Mouse (Mus musculus) olfactory bulb, adult 2 months (tissue): ENCODE data around the gene Ndst4. TPM values are rescaled to one million over a fixed set of nuclear protein-coding genes. Genes with fewer than 3 reads are reported as not detected.

Experiments used
- H3K27ac ChIP-seq: fragments of 200-500 bp; 2 replicates; pipeline ENCODE4 v1.5.1; 2012; ENCODE audit warnings: low read depth, low read length; ENCODE audit not compliant: insufficient read depth
- H3K4me1 ChIP-seq: fragments of 200-500 bp; 2 replicates; pipeline ENCODE4 v1.6.1; 2012; ENCODE audit warnings: low read length; ENCODE audit not compliant: control insufficient read depth, insufficient read depth
- H3K4me3 ChIP-seq: fragments of 200-500 bp; 2 replicates; pipeline ENCODE4 v1.5.1; 2012; ENCODE audit warnings: mild to moderate bottlenecking, low read depth, low read length, moderate library complexity; ENCODE audit not compliant: insufficient read depth
- CTCF ChIP-seq: fragments of 200-500 bp; IDR thresholded peaks from 2 replicates; pipeline ENCODE4 v1.5.1; 2012; ENCODE audit warnings: low read depth, mild to moderate bottlenecking, low read length, moderate library complexity; ENCODE audit not compliant: insufficient read depth
- POLR2A ChIP-seq: fragments of 200-500 bp; IDR thresholded peaks from 2 replicates; pipeline ENCODE4 v1.6.1; 2012; ENCODE audit warnings: mild to moderate bottlenecking, low read depth, low read length, moderate library complexity; ENCODE audit not compliant: insufficient read depth
- WGBS: fragments of 180-500 bp; shearing (Covaris S2); methylation state at CpG from one replicate; pipeline ENCODE4 v1.1.7; 2018; 5-methylcytosine and 5-hydroxymethylcytosine counted together
- polyA plus RNA-seq: library from polyadenylated mRNA; stranded (reverse); fragments of >200 nt; gene quantifications from 2 replicates; pipeline ENCODE4 v1.2.4, GENCODE M21; 2012; ENCODE audit warnings: low replicate concordance; ENCODE audit not compliant: missing spikeins, insufficient read depth, insufficient read length

Ndst4 gene
- not detected in 2 replicates for polyA plus RNA-seq

DNA sequence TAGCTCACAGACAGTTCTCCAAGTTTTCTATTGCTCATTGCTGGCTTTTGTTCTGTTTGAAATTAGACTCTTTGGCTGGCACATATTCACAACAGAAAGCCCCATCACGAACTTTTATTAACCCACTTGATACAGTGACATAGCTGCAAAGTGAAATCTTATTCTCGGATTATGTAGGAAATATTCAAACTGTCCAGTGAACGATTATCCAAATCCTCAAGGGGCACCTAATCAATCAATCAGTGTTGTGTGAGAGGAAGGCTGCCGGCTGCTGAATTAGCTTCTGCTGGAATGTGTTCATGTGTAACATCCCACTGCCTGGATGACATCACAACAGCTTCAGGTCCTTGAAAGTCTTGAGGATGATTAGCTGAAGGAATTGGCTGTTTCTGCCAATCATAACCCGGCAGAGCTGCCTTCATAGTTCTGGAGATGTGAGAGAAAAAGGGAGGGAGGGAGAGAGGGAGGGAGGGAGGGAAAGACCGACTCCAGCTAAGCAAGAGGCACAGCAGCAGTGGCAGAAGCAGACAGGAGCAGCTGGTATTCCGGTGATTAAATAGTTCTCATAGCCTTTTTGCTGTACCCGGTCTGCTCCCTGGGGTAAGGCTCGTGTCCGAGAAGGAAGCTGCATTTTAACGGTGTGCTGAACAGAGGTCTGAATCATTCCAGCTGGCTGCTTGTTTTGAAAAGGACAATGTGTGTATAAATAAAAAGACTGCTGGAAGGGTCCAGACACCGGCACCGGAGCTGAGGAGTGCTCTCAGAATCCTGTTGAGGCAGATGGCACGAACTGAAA, at the start of gene Ndst4:
TSS of gene Ndst4 (plus strand) at position 476 of the 796 bp plus-strand sequence.
- TF ChIP-seq POLR2A (no peak), CTCF (no peak)
- 6% methylated on average over 14 of the region's 14 CpGs for WGBS
- no peak within 1 kb of the TSS for H3K27ac ChIP-seq
- no peaks in the 10 kb centered on the region for H3K4me1 ChIP-seq
- H3K4me3 ChIP-seq: peak within 1 kb of the TSS; percentile 49

DNA sequence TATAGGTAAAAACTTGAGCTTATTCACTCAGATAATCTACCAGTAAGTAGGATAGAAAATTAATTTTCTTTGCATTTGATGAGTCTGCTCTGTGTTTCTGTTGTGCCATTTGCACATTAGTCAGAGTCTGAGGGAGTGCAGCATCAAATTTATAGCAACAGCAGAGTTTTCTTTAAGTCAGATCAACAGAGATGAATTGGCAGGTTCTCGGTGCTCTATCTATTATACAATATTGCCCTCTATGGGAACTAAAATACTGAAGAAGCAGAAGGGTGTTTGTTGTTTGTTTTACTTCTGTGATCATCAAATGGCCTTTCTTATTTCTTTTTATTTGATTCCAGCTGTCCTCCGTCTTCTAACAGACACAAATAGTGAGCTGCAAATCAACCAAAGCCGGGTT, 6.4 kb upstream of the Ndst4 start:
- WGBS: 82% methylated on average over 3 of the region's 3 CpGs
- no peak overlapping the region for H3K4me3 ChIP-seq
- no peak for TF ChIP-seq CTCF
- TF ChIP-seq POLR2A: no peak
- no peaks in the 10 kb centered on the region for H3K4me1 ChIP-seq
- H3K27ac ChIP-seq: no peak overlapping the region

DNA sequence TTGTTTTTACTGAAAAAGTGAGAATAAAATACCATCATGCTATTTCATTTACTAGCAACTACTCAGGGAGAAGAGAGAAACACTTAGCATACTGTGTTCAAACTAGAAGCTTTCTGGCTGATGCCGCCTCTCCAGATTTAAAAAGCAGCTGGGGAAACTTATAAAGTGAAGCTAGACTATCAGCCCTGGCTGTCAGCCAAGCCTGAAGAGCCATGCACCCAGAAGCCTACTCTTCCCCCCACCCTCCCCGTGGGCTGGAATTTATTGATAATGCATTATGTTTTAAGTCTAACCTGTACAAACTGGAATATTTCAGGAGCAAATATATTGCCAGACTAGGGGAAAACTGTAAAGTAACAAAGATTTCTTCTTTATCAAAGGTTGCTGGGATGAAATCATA, 2.6 kb downstream of the Ndst4 start:
- WGBS: 43% methylated on average over 2 of the region's 2 CpGs

DNA sequence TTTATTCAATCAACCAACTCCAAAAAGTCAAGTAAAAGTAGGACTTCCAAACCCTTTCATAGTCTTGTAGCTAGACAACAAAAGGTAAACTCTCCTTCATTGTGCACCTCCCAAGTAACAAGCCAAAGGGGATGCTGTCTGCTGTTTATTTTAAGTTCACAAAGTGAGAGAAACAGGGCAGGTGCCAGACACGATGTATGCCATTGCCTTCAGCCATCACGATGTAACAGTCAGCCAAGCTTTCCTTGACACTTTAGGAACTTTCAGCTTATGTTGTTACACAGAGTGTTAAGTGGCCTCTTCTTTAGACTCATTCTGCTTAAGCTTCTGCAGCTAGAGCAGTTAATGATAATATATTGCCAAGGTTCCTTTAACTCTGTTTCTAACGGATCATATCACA, 3.1 kb downstream of the Ndst4 start:
- H3K4me3 ChIP-seq: no peak overlapping the region
- H3K4me1 ChIP-seq: no peaks in the 10 kb centered on the region
- 78% methylated on average over 3 of the region's 3 CpGs for WGBS
- TF ChIP-seq POLR2A (no peak), CTCF (no peak)
- H3K27ac ChIP-seq: no peak overlapping the region

More for the DNA sequence above, 2.6 kb downstream of the Ndst4 start:
- H3K27ac ChIP-seq: no peak overlapping the region
- H3K4me3 ChIP-seq: no peak overlapping the region
- TF ChIP-seq CTCF: no peak
- no peaks in the 10 kb centered on the region for H3K4me1 ChIP-seq

DNA sequence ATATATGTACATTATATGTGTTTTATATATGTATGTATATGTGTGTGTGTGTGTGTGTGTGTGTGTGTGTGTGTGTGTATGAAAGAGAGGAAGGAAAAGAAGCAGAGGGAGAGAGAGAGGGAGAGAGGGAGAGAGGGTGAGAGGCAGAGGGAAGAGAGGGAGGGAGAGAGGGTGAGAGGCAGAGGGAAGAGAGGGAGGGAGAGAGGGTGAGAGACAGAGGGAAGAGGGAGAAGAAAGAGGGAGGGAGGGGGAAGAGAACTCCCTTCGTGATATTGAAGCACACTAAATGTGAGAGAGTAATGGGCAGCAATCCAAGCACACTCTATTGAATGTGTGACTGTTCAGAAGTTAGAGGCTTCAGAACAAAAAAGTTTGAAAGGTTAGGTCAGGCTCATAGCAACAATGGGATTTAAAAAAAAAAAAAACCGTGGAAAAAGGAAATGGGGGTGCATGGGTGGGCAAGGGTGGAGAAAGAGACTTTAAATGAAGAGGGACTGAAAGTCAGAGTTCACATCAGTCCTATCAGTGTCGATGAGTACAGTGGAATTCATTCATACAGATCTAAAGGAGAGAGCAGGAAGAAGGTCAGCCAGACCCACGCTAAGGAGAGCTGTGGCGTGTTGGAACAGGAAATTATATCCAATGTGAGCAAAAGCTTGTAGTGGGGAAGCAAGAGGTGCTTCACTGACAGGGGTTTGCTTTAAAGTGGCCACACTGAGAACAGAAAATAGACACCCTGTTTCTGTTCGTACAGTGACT, 63.2 kb downstream of the Ndst4 start:
- Histone ChIP-seq H3K4me3 (no peak overlapping the region), H3K27ac (no peak overlapping the region), H3K4me1 (no peaks in the 10 kb centered on the region)
- TF ChIP-seq POLR2A (no peak), CTCF (no peak)
- 47% methylated on average over 6 of the region's 6 CpGs for WGBS

DNA sequence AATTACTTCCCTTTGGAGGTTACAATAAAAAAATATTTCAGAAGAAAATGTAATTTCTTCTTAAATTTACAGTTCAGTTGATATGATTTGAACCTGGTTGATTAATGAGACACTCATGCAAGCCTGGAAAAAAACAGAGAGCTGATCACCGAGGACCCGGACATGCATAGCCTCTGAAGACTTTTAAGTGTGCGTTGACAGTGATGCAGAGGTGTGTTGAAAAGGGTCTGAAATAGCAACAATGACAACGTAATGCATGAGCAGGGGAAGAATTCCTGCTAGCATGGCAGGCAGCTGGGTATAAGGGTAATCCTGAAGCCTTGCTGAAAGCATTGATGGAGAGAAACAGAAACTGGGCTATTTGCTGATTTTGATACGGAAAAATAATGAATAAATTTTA, 106.2 kb downstream of the Ndst4 start:
- 85% methylated on average over 5 of the region's 5 CpGs for WGBS
- H3K27ac ChIP-seq: no peak overlapping the region
- no peak for TF ChIP-seq POLR2A
- no peak for TF ChIP-seq CTCF

DNA sequence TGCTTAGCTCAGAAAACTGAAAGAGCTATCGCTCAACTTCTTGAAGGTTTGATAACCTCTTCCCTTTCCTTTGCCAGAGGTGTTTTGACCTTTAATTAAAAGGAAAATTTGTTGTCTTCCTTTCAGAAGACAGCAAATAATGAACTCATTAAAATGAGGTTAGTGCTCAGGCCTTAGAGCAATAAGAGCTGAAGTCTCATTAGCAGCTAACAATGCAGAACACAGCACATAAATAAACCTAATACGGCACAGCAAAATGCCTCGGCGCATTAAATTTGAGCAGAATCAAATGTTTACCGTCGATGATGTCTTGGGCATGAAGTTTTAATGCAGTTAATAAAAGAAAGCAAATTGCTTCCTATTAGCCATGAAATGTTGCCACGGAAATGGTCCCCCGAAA, 129.5 kb downstream of the Ndst4 start:
- Histone ChIP-seq H3K4me1 (no peaks in the 10 kb centered on the region), H3K4me3 (no peak overlapping the region), H3K27ac (no peak overlapping the region)
- TF ChIP-seq POLR2A (no peak), CTCF (no peak)
- WGBS: 66% methylated on average over 8 of the region's 8 CpGs

More for the DNA sequence above, 106.2 kb downstream of the Ndst4 start:
- Histone ChIP-seq H3K4me1 (no peaks in the 10 kb centered on the region), H3K4me3 (no peak overlapping the region)

DNA sequence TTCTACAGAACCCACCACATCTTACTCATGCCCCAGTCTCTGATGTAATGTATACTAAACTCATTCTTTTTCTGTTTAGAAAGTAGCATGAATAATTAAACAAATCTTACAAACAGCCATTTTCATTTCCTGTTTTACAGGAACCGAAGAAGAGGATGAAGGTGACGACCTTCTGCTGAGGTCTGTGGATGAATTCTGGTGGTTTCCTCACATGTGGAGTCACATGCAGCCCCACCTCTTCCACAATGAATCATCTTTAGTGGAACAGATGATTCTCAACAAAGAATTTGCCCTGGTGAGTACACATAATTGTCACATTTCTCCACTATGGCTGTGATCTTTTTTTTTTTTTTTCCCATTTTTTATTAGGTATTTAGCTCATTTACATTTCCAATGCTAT, 166.7 kb downstream of the Ndst4 start:
- H3K27ac ChIP-seq: no peak overlapping the region
- H3K4me1 ChIP-seq: no peaks in the 10 kb centered on the region
- TF ChIP-seq POLR2A: no peak
- no peak for TF ChIP-seq CTCF
- H3K4me3 ChIP-seq: no peak overlapping the region
- 89% methylated on average over 2 of the region's 2 CpGs for WGBS

DNA sequence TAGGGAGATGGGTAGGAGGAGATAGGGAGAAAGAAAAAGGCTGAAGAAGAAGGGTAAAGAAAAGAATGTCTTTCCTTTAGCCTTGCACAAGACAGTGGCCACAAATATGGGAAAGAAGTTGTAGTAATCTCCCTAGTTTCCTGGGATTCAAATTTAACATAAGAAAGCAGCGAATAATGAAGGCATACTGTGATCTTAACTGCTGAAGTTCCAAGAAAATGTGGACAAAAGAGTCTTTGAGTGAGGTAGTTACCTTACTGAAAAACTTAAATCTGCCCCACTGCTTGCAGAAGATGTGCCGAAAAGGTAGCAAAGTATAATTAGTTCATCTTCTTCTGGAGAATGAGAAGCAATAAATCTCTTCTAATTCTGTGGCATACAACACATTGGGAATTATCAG, 228.4 kb downstream of the Ndst4 start:
- Histone ChIP-seq H3K27ac (no peak overlapping the region), H3K4me3 (no peak overlapping the region), H3K4me1 (no peaks in the 10 kb centered on the region)
- WGBS: 84% methylated on average over 2 of the region's 2 CpGs
- TF ChIP-seq CTCF (no peak), POLR2A (no peak)
